Mouse (Mus musculus) kidney, postnatal 0 days (tissue): ENCODE measurements around the gene Acvr2a. TPM values are rescaled to one million over a fixed set of nuclear protein-coding genes. Genes with fewer than 3 reads are reported as not detected.

Source experiments
- ATAC-seq: fragments of 200-750 bp; cut with Nextera tagmentation; replicated peaks from 2 replicates; pipeline ENCODE4 v1.8.0; 2017; ENCODE audit warnings: low read depth, moderate number of reproducible peaks, moderate TSS enrichment, moderate library complexity; ENCODE audit not compliant: low FRiP score
- DNase-seq: peaks from one replicate; pipeline ENCODE4 v3.0.0-alpha.2; 2016; ENCODE audit warnings: low spot score
- H3K27ac ChIP-seq: fragments of 300-500 bp; sonication (generic); 2 replicates; pipeline ENCODE4 v1.5.1; 2014; ENCODE audit warnings: mild to moderate bottlenecking
- H3K27me3 ChIP-seq: fragments of 300-500 bp; sonication (generic); 2 replicates; pipeline ENCODE4 v1.6.1; 2014; ENCODE audit warnings: low read length, mixed read lengths; ENCODE audit not compliant: insufficient read depth
- H3K36me3 ChIP-seq: fragments of 300-500 bp; sonication (generic); 2 replicates; pipeline ENCODE4 v1.6.1; 2014; ENCODE audit warnings: low read length, mixed read lengths; ENCODE audit not compliant: insufficient read depth
- H3K4me1 ChIP-seq: fragments of 300-500 bp; sonication (generic); replicated peaks from 2 replicates; pipeline ENCODE4 v1.6.1; 2014; ENCODE audit warnings: antibody characterized with exemption, low read length, mixed read lengths; ENCODE audit not compliant: insufficient read depth
- H3K4me2 ChIP-seq: fragments of 300-500 bp; sonication (generic); 2 replicates; pipeline ENCODE4 v1.6.1; 2014; ENCODE audit warnings: mild to moderate bottlenecking, low read length, moderate library complexity, mixed read lengths
- H3K4me3 ChIP-seq: fragments of 300-500 bp; sonication (generic); replicated peaks from 2 replicates; pipeline ENCODE4 v1.5.1; 2014; ENCODE audit warnings: low read depth, low read length
- H3K9ac ChIP-seq: fragments of 300-500 bp; sonication (generic); 2 replicates; pipeline ENCODE4 v1.6.1; 2014; ENCODE audit warnings: low read depth, low read length
- H3K9me3 ChIP-seq: fragments of 300-500 bp; sonication (generic); replicated peaks from 2 replicates; pipeline ENCODE4 v1.6.1; 2016; ENCODE audit warnings: low read length, inconsistent platforms, mixed read lengths
- CTCF ChIP-seq: IDR thresholded peaks from 2 replicates; pipeline ENCODE4 v1.5.1; 2016; ENCODE audit warnings: antibody characterized with exemption, low read depth, mild to moderate bottlenecking, moderate library complexity
- WGBS: fragments of 180-500 bp; shearing (Covaris S2); extraction: QIAGEN DNeasy Blood & Tissue Kit; methylation state at CpG from one replicate; pipeline ENCODE4 v1.1.7; 2014; 5-methylcytosine and 5-hydroxymethylcytosine counted together
- polyA plus RNA-seq: library from polyadenylated mRNA; unstranded; fragments of >200 nt; fragmentation: Nextera tagmentation; extraction: Ambion mirVana; gene quantifications from 2 replicates; pipeline ENCODE4 v1.2.1, GENCODE M21; 2015

The Acvr2a gene
- polyA plus RNA-seq, 1 experiment from 2014 or later = 12.8 TPM

- H3K4me1 ChIP-seq = 0 out of 2 replicates have a peak, but pooled peaks cover 6% of the 10 kb centered on the region
- 67% methylated on average over 3 of the region's 3 CpGs for WGBS
- H3K4me2 ChIP-seq = peak overlapping the region; percentile 68
- no peak for TF ChIP-seq CTCF
- no peak for ATAC-seq
- H3K36me3 ChIP-seq = no peaks in the 10 kb centered on the region
- peak overlapping the region; percentile 92 for H3K4me3 ChIP-seq
- DNase-seq = no peak
- no peaks in the 10 kb centered on the region for H3K9me3 ChIP-seq
- no peaks in the 10 kb centered on the region for H3K27me3 ChIP-seq
- H3K27ac ChIP-seq = no peak overlapping the region
- peak overlapping the region; percentile 92; the same call in 1 of the 2 replicates for H3K9ac ChIP-seq
Observed at GRCm38 (mm10) chr2:48947761-48948160, 133.9 kb downstream of the Acvr2a start.

GRCm38 (mm10) chr2:48948841-48949584 is 135.1 kb downstream of the Acvr2a start, which contains the start of gene Mbd5:
Gene Mbd5 (plus strand): TSS chr2:48949508.
- no peaks in the 10 kb centered on the region for H3K9me3 ChIP-seq
- ATAC-seq (peak; percentile 100), DNase-seq (peak; percentile 99)
- WGBS = under 1% methylated on average over 44 of the region's 49 CpGs
- peak within 1 kb of the TSS; percentile 92 for H3K9ac ChIP-seq
- no peaks in the 10 kb centered on the region for H3K27me3 ChIP-seq
- peak within 1 kb of the TSS; percentile 68 for H3K4me2 ChIP-seq
- H3K4me1 ChIP-seq = 0 out of 2 replicates have a peak, but pooled peaks cover 6% of the 10 kb centered on the region
- H3K36me3 ChIP-seq = no peaks in the 10 kb centered on the region
- peak within 1 kb of the TSS; percentile 98 for H3K27ac ChIP-seq
- TF ChIP-seq CTCF = no peak
- peak within 1 kb of the TSS; percentile 92 for H3K4me3 ChIP-seq

- Histone ChIP-seq H3K4me2 (peak overlapping the region; percentile 60), H3K27ac (peak overlapping the region; percentile 98), H3K4me1 (0 out of 2 replicates have a peak, but pooled peaks cover 6% of the 10 kb centered on the region), H3K27me3 (no peaks in the 10 kb centered on the region), H3K9ac (peak overlapping the region; percentile 88), H3K4me3 (peak overlapping the region; percentile 92), H3K9me3 (no peaks in the 10 kb centered on the region), H3K36me3 (no peaks in the 10 kb centered on the region)
- WGBS = 0% methylated on average over 9 of the region's 9 CpGs
- ATAC-seq = peak; percentile 59
- peak; percentile 74 for DNase-seq
- TF ChIP-seq CTCF = no peak
Observed at GRCm38 (mm10) chr2:48949743-48950251, 135.9 kb downstream of the Acvr2a start.

- no peak for TF ChIP-seq CTCF
- no peak for ATAC-seq
- Histone ChIP-seq H3K27ac (peak within 1 kb of the TSS; percentile 98), H3K9ac (peak within 1 kb of the TSS; percentile 92), H3K27me3 (no peaks in the 10 kb centered on the region), H3K9me3 (no peaks in the 10 kb centered on the region), H3K36me3 (no peaks in the 10 kb centered on the region), H3K4me1 (0 out of 2 replicates have a peak, but pooled peaks cover 6% of the 10 kb centered on the region), H3K4me2 (peak within 1 kb of the TSS; percentile 68), H3K4me3 (peak within 1 kb of the TSS; percentile 92)
- DNase-seq = no peak
- 0% methylated on average over 2 of the region's 2 CpGs for WGBS
Observed at GRCm38 (mm10) chr2:48950252-48950315, 136.2 kb downstream of the Acvr2a start, which contains the start of gene Orc4. Gene Orc4 (minus strand): TSS chr2:48950277.

GRCm38 (mm10) chr2:48950316-48950880 is 136.5 kb downstream of the Acvr2a start:
- Histone ChIP-seq H3K36me3 (no peaks in the 10 kb centered on the region), H3K9me3 (no peaks in the 10 kb centered on the region), H3K9ac (peak overlapping the region; percentile 88), H3K4me2 (peak overlapping the region; percentile 60), H3K27me3 (no peaks in the 10 kb centered on the region), H3K4me1 (0 out of 2 replicates have a peak, but pooled peaks cover 6% of the 10 kb centered on the region), H3K4me3 (peak overlapping the region; percentile 92), H3K27ac (peak overlapping the region; percentile 98)
- ATAC-seq = no peak
- peak; percentile 49 for DNase-seq
- no peak for TF ChIP-seq CTCF
- 4% methylated on average over 5 of the region's 6 CpGs for WGBS

Other genes starting within 250 kb of the Acvr2a start
- gene Mbd5, start 135.4 kb downstream of the Acvr2a start, polyA plus RNA-seq = 15.8 and 16.9 TPM in 2 replicates
- 77.3 and 77.8 TPM in 2 replicates for gene Orc4, start 136.2 kb downstream of the Acvr2a start, polyA plus RNA-seq